Mouse (Mus musculus): ENCODE data around the gene Taf1c. TPM values are rescaled to one million over a fixed set of nuclear protein-coding genes. Genes with fewer than 3 reads are reported as not detected.

The Taf1c gene
- polyA plus RNA-seq, 1 experiment from 2014 or later, result 14.1 TPM

GRCm38 (mm10) chr8:119603771-119604170, 1.3 kb downstream of the Taf1c start:
- no peak for DNase-seq (ENCODE audit: low spot score)
- no peak overlapping the region for H3K4me3 ChIP-seq (ENCODE audit: low read depth, low read length)
- H3K4me2 ChIP-seq (ENCODE audit: low read depth), result peak overlapping the region; percentile 74
- H3K9ac ChIP-seq (ENCODE audit: low read length), result 0 out of 2 replicates have a peak overlapping the region, but pooled peaks have one; percentile 82
- 92% methylated on average over 4 of the region's 4 CpGs for WGBS
- no peak for ATAC-seq (ENCODE audit: insufficient read depth, low FRiP score, low TSS enrichment)
- no peaks in the 10 kb centered on the region for H3K27me3 ChIP-seq (ENCODE audit: control insufficient read depth, insufficient read depth, low read length)
- peaks cover 6% of the 10 kb centered on the region for H3K4me1 ChIP-seq (ENCODE audit: control insufficient read depth, insufficient read depth, low read length)
- peaks cover 11% of the 10 kb centered on the region for H3K36me3 ChIP-seq (ENCODE audit: control insufficient read depth, insufficient read depth, low read length)
- H3K27ac ChIP-seq (ENCODE audit: low read depth, low read length), result no peak overlapping the region
- H3K9me3 ChIP-seq (ENCODE audit: control insufficient read depth, low read length), result no peaks in the 10 kb centered on the region

- Histone ChIP-seq H3K9me3 (ENCODE audit: control insufficient read depth, low read length) (no peaks in the 10 kb centered on the region), H3K4me1 (ENCODE audit: control insufficient read depth, insufficient read depth, low read length) (peaks cover 5% of the 10 kb centered on the region; the same call in 1 of the 2 replicates), H3K9ac (ENCODE audit: low read length) (no peak overlapping the region), H3K4me3 (ENCODE audit: low read depth, low read length) (no peak overlapping the region), H3K27ac (ENCODE audit: low read depth, low read length) (no peak overlapping the region), H3K27me3 (ENCODE audit: control insufficient read depth, insufficient read depth, low read length) (no peaks in the 10 kb centered on the region), H3K36me3 (ENCODE audit: control insufficient read depth, insufficient read depth, low read length) (no peaks in the 10 kb centered on the region), H3K4me2 (ENCODE audit: low read depth) (no peak overlapping the region)
- no peak for ATAC-seq (ENCODE audit: insufficient read depth, low FRiP score, low TSS enrichment)
- 91% methylated on average over 7 of the region's 7 CpGs for WGBS
- no peak for DNase-seq (ENCODE audit: low spot score)
Measured at GRCm38 (mm10) chr8:119591456-119591855, 13.6 kb downstream of the Taf1c start.

GRCm38 (mm10) chr8:119590348-119590747, 14.7 kb downstream of the Taf1c start:
- DNase-seq (ENCODE audit: low spot score) (no peak), ATAC-seq (ENCODE audit: insufficient read depth, low FRiP score, low TSS enrichment) (no peak)
- no peaks in the 10 kb centered on the region for H3K27me3 ChIP-seq (ENCODE audit: control insufficient read depth, insufficient read depth, low read length)
- WGBS, result 83% methylated on average over 14 of the region's 14 CpGs
- H3K4me1 ChIP-seq (ENCODE audit: control insufficient read depth, insufficient read depth, low read length), result peaks cover 5% of the 10 kb centered on the region; the same call in 1 of the 2 replicates
- no peak overlapping the region for H3K4me3 ChIP-seq (ENCODE audit: low read depth, low read length)
- H3K4me2 ChIP-seq (ENCODE audit: low read depth), result no peak overlapping the region
- no peak overlapping the region for H3K27ac ChIP-seq (ENCODE audit: low read depth, low read length)
- no peak overlapping the region for H3K9ac ChIP-seq (ENCODE audit: low read length)
- no peaks in the 10 kb centered on the region for H3K36me3 ChIP-seq (ENCODE audit: control insufficient read depth, insufficient read depth, low read length)
- H3K9me3 ChIP-seq (ENCODE audit: control insufficient read depth, low read length), result no peaks in the 10 kb centered on the region

- 19% methylated on average over 10 of the region's 10 CpGs for WGBS
- no peaks in the 10 kb centered on the region for H3K9me3 ChIP-seq (ENCODE audit: control insufficient read depth, low read length)
- H3K27ac ChIP-seq (ENCODE audit: low read depth, low read length), result no peak overlapping the region
- H3K27me3 ChIP-seq (ENCODE audit: control insufficient read depth, insufficient read depth, low read length), result no peaks in the 10 kb centered on the region
- H3K4me3 ChIP-seq (ENCODE audit: low read depth, low read length), result no peak overlapping the region
- H3K4me1 ChIP-seq (ENCODE audit: control insufficient read depth, insufficient read depth, low read length), result no peaks in the 10 kb centered on the region
- DNase-seq (ENCODE audit: low spot score) (peak; percentile 26), ATAC-seq (ENCODE audit: insufficient read depth, low FRiP score, low TSS enrichment) (no peak)
- no peaks in the 10 kb centered on the region for H3K36me3 ChIP-seq (ENCODE audit: control insufficient read depth, insufficient read depth, low read length)
- no peak overlapping the region for H3K4me2 ChIP-seq (ENCODE audit: low read depth)
- no peak overlapping the region for H3K9ac ChIP-seq (ENCODE audit: low read length)
Measured at GRCm38 (mm10) chr8:119588844-119589243, 16.2 kb downstream of the Taf1c start.

- no peak overlapping the region for H3K27ac ChIP-seq (ENCODE audit: low read depth, low read length)
- 73% methylated on average over 4 of the region's 4 CpGs for WGBS
- no peak overlapping the region for H3K4me2 ChIP-seq (ENCODE audit: low read depth)
- DNase-seq (ENCODE audit: low spot score) (no peak), ATAC-seq (ENCODE audit: insufficient read depth, low FRiP score, low TSS enrichment) (no peak)
- H3K9me3 ChIP-seq (ENCODE audit: control insufficient read depth, low read length), result no peaks in the 10 kb centered on the region
- no peaks in the 10 kb centered on the region for H3K36me3 ChIP-seq (ENCODE audit: control insufficient read depth, insufficient read depth, low read length)
- no peaks in the 10 kb centered on the region for H3K27me3 ChIP-seq (ENCODE audit: control insufficient read depth, insufficient read depth, low read length)
- no peak overlapping the region for H3K4me3 ChIP-seq (ENCODE audit: low read depth, low read length)
- H3K9ac ChIP-seq (ENCODE audit: low read length), result no peak overlapping the region
- no peaks in the 10 kb centered on the region for H3K4me1 ChIP-seq (ENCODE audit: control insufficient read depth, insufficient read depth, low read length)
Measured at GRCm38 (mm10) chr8:119588321-119588720, 16.7 kb downstream of the Taf1c start.

- 0 out of 2 replicates have a peak overlapping the region, but pooled peaks have one; percentile 6 for H3K4me3 ChIP-seq (ENCODE audit: low read depth, low read length)
- peak overlapping the region; percentile 38 for H3K4me2 ChIP-seq (ENCODE audit: low read depth)
- no peaks in the 10 kb centered on the region for H3K27me3 ChIP-seq (ENCODE audit: control insufficient read depth, insufficient read depth, low read length)
- no peaks in the 10 kb centered on the region for H3K4me1 ChIP-seq (ENCODE audit: control insufficient read depth, insufficient read depth, low read length)
- no peaks in the 10 kb centered on the region for H3K9me3 ChIP-seq (ENCODE audit: control insufficient read depth, low read length)
- ATAC-seq (ENCODE audit: insufficient read depth, low FRiP score, low TSS enrichment) (no peak), DNase-seq (ENCODE audit: low spot score) (no peak)
- WGBS, result 25% methylated on average over 16 of the region's 24 CpGs
- 0 out of 2 replicates have a peak overlapping the region, but pooled peaks have one; percentile 23 for H3K9ac ChIP-seq (ENCODE audit: low read length)
- no peak overlapping the region for H3K27ac ChIP-seq (ENCODE audit: low read depth, low read length)
- no peaks in the 10 kb centered on the region for H3K36me3 ChIP-seq (ENCODE audit: control insufficient read depth, insufficient read depth, low read length)
Measured at GRCm38 (mm10) chr8:119585901-119586300, 19.1 kb downstream of the Taf1c start.

- WGBS, result 80% methylated on average over 5 of the region's 5 CpGs
- no peaks in the 10 kb centered on the region for H3K36me3 ChIP-seq (ENCODE audit: control insufficient read depth, insufficient read depth, low read length)
- H3K27me3 ChIP-seq (ENCODE audit: control insufficient read depth, insufficient read depth, low read length), result peaks cover 3% of the 10 kb centered on the region; the same call in 1 of the 2 replicates
- H3K4me1 ChIP-seq (ENCODE audit: control insufficient read depth, insufficient read depth, low read length), result no peaks in the 10 kb centered on the region
- no peak for ATAC-seq (ENCODE audit: insufficient read depth, low FRiP score, low TSS enrichment)
- no peak overlapping the region for H3K4me3 ChIP-seq (ENCODE audit: low read depth, low read length)
- no peak overlapping the region for H3K27ac ChIP-seq (ENCODE audit: low read depth, low read length)
- no peak for DNase-seq (ENCODE audit: low spot score)
- no peaks in the 10 kb centered on the region for H3K9me3 ChIP-seq (ENCODE audit: control insufficient read depth, low read length)
- no peak overlapping the region for H3K9ac ChIP-seq (ENCODE audit: low read length)
- H3K4me2 ChIP-seq (ENCODE audit: low read depth), result no peak overlapping the region
Measured at GRCm38 (mm10) chr8:119580441-119581161, 24.4 kb downstream of the Taf1c start.

- H3K27ac ChIP-seq (ENCODE audit: low read depth, low read length), result no peak overlapping the region
- no peaks in the 10 kb centered on the region for H3K36me3 ChIP-seq (ENCODE audit: control insufficient read depth, insufficient read depth, low read length)
- 37% methylated on average over 13 of the region's 13 CpGs for WGBS
- peaks cover 2% of the 10 kb centered on the region for H3K4me1 ChIP-seq (ENCODE audit: control insufficient read depth, insufficient read depth, low read length)
- H3K4me2 ChIP-seq (ENCODE audit: low read depth), result no peak overlapping the region
- no peak overlapping the region for H3K4me3 ChIP-seq (ENCODE audit: low read depth, low read length)
- no peak for ATAC-seq (ENCODE audit: insufficient read depth, low FRiP score, low TSS enrichment)
- no peaks in the 10 kb centered on the region for H3K9me3 ChIP-seq (ENCODE audit: control insufficient read depth, low read length)
- peaks cover 3% of the 10 kb centered on the region; the same call in 1 of the 2 replicates for H3K27me3 ChIP-seq (ENCODE audit: control insufficient read depth, insufficient read depth, low read length)
- no peak for DNase-seq (ENCODE audit: low spot score)
- no peak overlapping the region for H3K9ac ChIP-seq (ENCODE audit: low read length)
Measured at GRCm38 (mm10) chr8:119579096-119579495, 25.9 kb downstream of the Taf1c start.

- Histone ChIP-seq H3K9ac (ENCODE audit: low read length) (peak overlapping the region; percentile 78), H3K36me3 (ENCODE audit: control insufficient read depth, insufficient read depth, low read length) (no peaks in the 10 kb centered on the region), H3K27ac (ENCODE audit: low read depth, low read length) (no peak overlapping the region), H3K9me3 (ENCODE audit: control insufficient read depth, low read length) (no peaks in the 10 kb centered on the region), H3K27me3 (ENCODE audit: control insufficient read depth, insufficient read depth, low read length) (peaks cover 3% of the 10 kb centered on the region; the same call in 1 of the 2 replicates), H3K4me1 (ENCODE audit: control insufficient read depth, insufficient read depth, low read length) (peaks cover 3% of the 10 kb centered on the region), H3K4me3 (ENCODE audit: low read depth, low read length) (peak overlapping the region; percentile 91), H3K4me2 (ENCODE audit: low read depth) (peak overlapping the region; percentile 96)
- ATAC-seq (ENCODE audit: insufficient read depth, low FRiP score, low TSS enrichment), result no peak
- no peak for DNase-seq (ENCODE audit: low spot score)
- under 1% methylated on average over 16 of the region's 16 CpGs for WGBS
Measured at GRCm38 (mm10) chr8:119575366-119575726, 29.7 kb downstream of the Taf1c start.

Data from neural tube, embryonic 11.5 days (tissue).